ENCODE assay signal across 8 mouse cellular contexts in genomic region chr3:95173256-95173949, GRCm38 (mm10). TPM values are rescaled to one million over a fixed set of nuclear protein-coding genes. Genes with fewer than 3 reads are reported as not detected.
DNase-seq lines count a peak whose midpoint lies in the region; ATAC-seq and TF ChIP-seq lines count a peak whose summit lies in the region.

No protein-coding gene starts in this region.

- H3K27me3 ChIP-seq in heart, adult 2 months (ENCODE audit: control insufficient read depth, insufficient read depth, low read length): no peaks in the 10 kb centered on the region; the same call in 1 of the 2 replicates
- H3K27me3 ChIP-seq in lung, embryonic 16.5 days (ENCODE audit: control insufficient read depth, insufficient read depth, low read depth, low read length): peaks cover 28% of the 10 kb centered on the region
- peaks cover 3% of the 10 kb centered on the region for H3K27me3 ChIP-seq in splenic B cell, adult 2 months (ENCODE audit: control insufficient read depth, insufficient read depth, low read length, poor library complexity, severe bottlenecking)

- WGBS in heart, adult 2 months: 15% methylated on average over 52 of the region's 58 CpGs
- 6% methylated on average over 57 of the region's 58 CpGs for WGBS in lung, embryonic 16.5 days

- peak overlapping the region; percentile 63 for H3K9ac ChIP-seq in heart, adult 2 months (ENCODE audit: low read depth, low read length)
- H3K9ac ChIP-seq in lung, embryonic 16.5 days (ENCODE audit: low read length): peak overlapping the region; percentile 59

- no peak overlapping the region for H3K27ac ChIP-seq in left cerebral cortex, adult 2 months
- H3K27ac ChIP-seq in bone marrow macrophage, adult 2 months (ENCODE audit: insufficient read depth, low read depth, low read length): no peak overlapping the region
- H3K27ac ChIP-seq in heart, adult 2 months: no peak overlapping the region
- H3K27ac ChIP-seq in lung, embryonic 16.5 days (ENCODE audit: low read length): no peak overlapping the region

- H3K79me2 ChIP-seq in heart, adult 2 months (replicated peaks; ENCODE audit: control insufficient read depth, insufficient read depth, low read length): no peaks in the 10 kb centered on the region

- no peak for TF ChIP-seq POLR2A in bone marrow macrophage, adult 2 months (IDR thresholded peaks at IDR 0.05; ENCODE audit: borderline replicate concordance, low read depth, low read length)
- no peak for TF ChIP-seq POLR2A in heart, adult 2 months (IDR thresholded peaks at IDR 0.05; ENCODE audit: insufficient read depth, low read depth, low read length)

- no peak for TF ChIP-seq EP300 in heart, adult 2 months (IDR thresholded peaks at IDR 0.05; ENCODE audit: insufficient read depth, low read depth, low read length)

- TF ChIP-seq CTCF in left cerebral cortex, adult 2 months (IDR thresholded peaks at IDR 0.05): no peak
- no peak for TF ChIP-seq CTCF in bone marrow macrophage, adult 2 months (IDR thresholded peaks at IDR 0.05; ENCODE audit: low read depth, low read length)
- TF ChIP-seq CTCF in heart, adult 2 months (IDR thresholded peaks at IDR 0.05): no peak

- peak; percentile 41 for ATAC-seq in lung, embryonic 16.5 days (ENCODE audit: low read depth)

- H3K36me3 ChIP-seq in heart, adult 2 months (ENCODE audit: control insufficient read depth, insufficient read depth, low read length): no peaks in the 10 kb centered on the region
- peaks cover 4% of the 10 kb centered on the region; the same call in 1 of the 2 replicates for H3K36me3 ChIP-seq in lung, embryonic 16.5 days (ENCODE audit: control insufficient read depth, insufficient read depth, low read length)
- no peaks in the 10 kb centered on the region for H3K36me3 ChIP-seq in splenic B cell, adult 2 months (ENCODE audit: control insufficient read depth, insufficient read depth, low read length, poor library complexity, severe bottlenecking)

- no peaks in the 10 kb centered on the region for H3K4me1 ChIP-seq in bone marrow macrophage, adult 2 months (ENCODE audit: control insufficient read depth, insufficient read depth, low read length)
- no peaks in the 10 kb centered on the region for H3K4me1 ChIP-seq in heart, adult 2 months (ENCODE audit: control insufficient read depth, insufficient read depth, low read length)
- H3K4me1 ChIP-seq in lung, embryonic 16.5 days (replicated peaks; ENCODE audit: control insufficient read depth, insufficient read depth, low read length): peaks cover 13% of the 10 kb centered on the region; the same call in 1 of the 2 replicates

- intact Hi-C loops in left cerebral cortex, adult 2 months (cut with DNase I): no loop called here
- intact Hi-C loops in heart, adult 2 months (cut with DNase I): no loop called here
- intact Hi-C loops in left cerebral cortex, postnatal 25 days (cut with DNase I): no loop called here

- no peaks in the 10 kb centered on the region for H3K9me3 ChIP-seq in lung, embryonic 16.5 days (ENCODE audit: control insufficient read depth, low read length)

- peak overlapping the region; percentile 62 for H3K4me2 ChIP-seq in lung, embryonic 16.5 days (ENCODE audit: low read depth, low read length)

- H3K4me3 ChIP-seq in left cerebral cortex, adult 2 months: peak overlapping the region; percentile 32
- H3K4me3 ChIP-seq in bone marrow macrophage, adult 2 months (ENCODE audit: insufficient read depth, low read length): peak overlapping the region; percentile 41
- H3K4me3 ChIP-seq in heart, adult 2 months: peak overlapping the region; percentile 46
- H3K4me3 ChIP-seq in lung, embryonic 16.5 days (ENCODE audit: low read length): peak overlapping the region; percentile 47

- DNase-seq in left cerebral cortex, adult 2 months (ENCODE audit: extremely low spot score in 1 of 2, low spot score in 2 of 2): no peak
- no peak for DNase-seq in left cerebral cortex, adult 8-10 months (ENCODE audit: low spot score in 2 of 2)
- DNase-seq in heart, adult 2 months: peak; percentile 29 to 55
- DNase-seq in kidney, adult 11 months: peak; percentile 19
- DNase-seq in splenic B cell, adult 2 months (ENCODE audit: low read depth, low spot score): peak; percentile 17
- no peak for DNase-seq in left cerebral cortex, postnatal 25 days (ENCODE audit: low spot score in 2 of 2)

RNA-seq across cellular contexts. Expression of gene Sema6c, which starts 13.1 kb away (rescaled TPM):
- 10 to 100 TPM; 24.8 to 26.5 TPM for total RNA-seq in left cerebral cortex, adult 2 months (2021)
- 10 to 100 TPM; 22.8 to 27.3 (median 24.9) TPM for total RNA-seq in left cerebral cortex, adult 8-10 months (2022)
- polyA plus RNA-seq in bone marrow macrophage, adult 2 months (2012; ENCODE audit: insufficient read depth, insufficient read length, missing spikeins): 1.2 and 1.5 TPM in 2 replicates
- 1 to 10 TPM; 3.8 to 3.9 TPM for total RNA-seq in heart, adult 2 months (2021)
- polyA plus RNA-seq in heart, adult 2 months (2012; rRNA removed): 16.9 and 21.1 TPM in 2 replicates
- 3.2 and 4.1 TPM in 2 replicates for polyA plus RNA-seq in lung, embryonic 16.5 days (2015; fragmentation: Nextera tagmentation; extraction: Ambion mirVana)
- 10 to 100 TPM; 24.7 to 25.3 TPM for total RNA-seq in left cerebral cortex, postnatal 25 days (2021)

RNA-seq across cellular contexts. Expression of gene Tnfaip8l2, which starts 31.2 kb away (rescaled TPM):
- 1 to 10 TPM; 2.5 to 2.6 TPM for total RNA-seq in left cerebral cortex, adult 2 months (2021)
- 1 to 10 TPM; 2.3 to 6.7 (median 4.3) TPM for total RNA-seq in left cerebral cortex, adult 8-10 months (2022)
- polyA plus RNA-seq in bone marrow macrophage, adult 2 months (2012; ENCODE audit: insufficient read depth, insufficient read length, missing spikeins): 235 and 240 TPM in 2 replicates
- 1 to 10 TPM; 1.5 to 2.1 TPM for total RNA-seq in heart, adult 2 months (2021)
- polyA plus RNA-seq in heart, adult 2 months (2012; rRNA removed): 3.3 and 4.9 TPM in 2 replicates
- 4.0 and 5.4 TPM in 2 replicates for polyA plus RNA-seq in lung, embryonic 16.5 days (2015; fragmentation: Nextera tagmentation; extraction: Ambion mirVana)
- 1 to 10 TPM; 2.6 to 3.2 TPM for total RNA-seq in left cerebral cortex, postnatal 25 days (2021)

RNA-seq across cellular contexts. Expression of gene Lysmd1, which starts 39.5 kb away (rescaled TPM):
- total RNA-seq in left cerebral cortex, adult 2 months (2021): 10 to 100 TPM; 13.5 to 16.1 TPM
- total RNA-seq in left cerebral cortex, adult 8-10 months (2022): 10 to 100 TPM; 12.8 to 17.7 (median 15.5) TPM
- 5.6 and 6.0 TPM in 2 replicates for polyA plus RNA-seq in bone marrow macrophage, adult 2 months (2012; ENCODE audit: insufficient read depth, insufficient read length, missing spikeins)
- total RNA-seq in heart, adult 2 months (2021): 1 to 10 TPM; 4.5 to 6.3 TPM
- 5.8 and 7.8 TPM in 2 replicates for polyA plus RNA-seq in heart, adult 2 months (2012; rRNA removed)
- polyA plus RNA-seq in lung, embryonic 16.5 days (2015; fragmentation: Nextera tagmentation; extraction: Ambion mirVana): 16.2 and 16.9 TPM in 2 replicates
- total RNA-seq in left cerebral cortex, postnatal 25 days (2021): 10 to 100 TPM; 16.8 to 18.1 TPM

RNA-seq across cellular contexts. Expression of gene Scnm1, which starts 39.6 kb away (rescaled TPM):
- 10 to 100 TPM; 45.6 to 49.7 TPM for total RNA-seq in left cerebral cortex, adult 2 months (2021)
- 10 to 100 TPM; 49.3 to 55.8 (median 50.5) TPM for total RNA-seq in left cerebral cortex, adult 8-10 months (2022)
- 88.6 and 112 TPM in 2 replicates for polyA plus RNA-seq in bone marrow macrophage, adult 2 months (2012; ENCODE audit: insufficient read depth, insufficient read length, missing spikeins)
- total RNA-seq in heart, adult 2 months (2021): 10 to 100 TPM; 28.3 to 32.1 TPM
- 46.8 and 67.9 TPM in 2 replicates for polyA plus RNA-seq in heart, adult 2 months (2012; rRNA removed)
- 69.9 and 79.0 TPM in 2 replicates for polyA plus RNA-seq in lung, embryonic 16.5 days (2015; fragmentation: Nextera tagmentation; extraction: Ambion mirVana)
- total RNA-seq in left cerebral cortex, postnatal 25 days (2021): 10 to 100 TPM; 42.1 to 46.2 TPM

RNA-seq across cellular contexts. Expression of gene Gabpb2, which starts 44.3 kb away (rescaled TPM):
- total RNA-seq in left cerebral cortex, adult 2 months (2021): 10 to 100 TPM; 10.9 to 11.8 TPM
- 10 to 100 TPM; 10.4 to 12.5 (median 12.1) TPM for total RNA-seq in left cerebral cortex, adult 8-10 months (2022)
- polyA plus RNA-seq in bone marrow macrophage, adult 2 months (2012; ENCODE audit: insufficient read depth, insufficient read length, missing spikeins): 36.4 and 38.8 TPM in 2 replicates
- 10 to 100 TPM; 13.5 to 14.1 TPM for total RNA-seq in heart, adult 2 months (2021)
- polyA plus RNA-seq in heart, adult 2 months (2012; rRNA removed): 8.6 and 15.8 TPM in 2 replicates
- polyA plus RNA-seq in lung, embryonic 16.5 days (2015; fragmentation: Nextera tagmentation; extraction: Ambion mirVana): 10.0 and 10.2 TPM in 2 replicates
- 1 to 10 TPM; 7.5 to 8.9 TPM for total RNA-seq in left cerebral cortex, postnatal 25 days (2021)

Comparison
In these comparisons a context has a peak if more than half of its experiments do, and no peak if none do; other contexts are left out.
1. DNase-seq: peak in heart, adult 2 months (2 of 2), kidney, adult 11 months (single experiment) and splenic B cell, adult 2 months (single experiment); none in left cerebral cortex, adult 2 months (0 of 2), left cerebral cortex, adult 8-10 months (0 of 2) and left cerebral cortex, postnatal 25 days (0 of 2).
2. RNA of gene Sema6c, which starts 13.1 kb away (total RNA-seq): 24.8 to 26.5 TPM in left cerebral cortex, adult 2 months, 22.8 to 27.3 TPM in left cerebral cortex, adult 8-10 months and 24.7 to 25.3 TPM in left cerebral cortex, postnatal 25 days; 3.8 to 3.9 TPM in heart, adult 2 months; every median in the first group is over 4 times any median in the second.
3. Peak in every context shown above with its lines, with median percentiles within 50 percentile points of each other: H3K4me3 ChIP-seq.